Mouse (Mus musculus): ENCODE data around the gene Mmaa.

Gene Mmaa

GRCm38 (mm10) chr8:79222752-79223141 lies 72.0 kb downstream of the Mmaa start:
- no peak for DNase-seq (ENCODE audit: low read depth, low spot score)

GRCm38 (mm10) chr8:79222106-79222751 lies 72.5 kb downstream of the Mmaa start:
- DNase-seq (ENCODE audit: low read depth, low spot score), result no peak
